ENCODE assay signal across 8 mouse cellular contexts in the genomic region with DNA sequence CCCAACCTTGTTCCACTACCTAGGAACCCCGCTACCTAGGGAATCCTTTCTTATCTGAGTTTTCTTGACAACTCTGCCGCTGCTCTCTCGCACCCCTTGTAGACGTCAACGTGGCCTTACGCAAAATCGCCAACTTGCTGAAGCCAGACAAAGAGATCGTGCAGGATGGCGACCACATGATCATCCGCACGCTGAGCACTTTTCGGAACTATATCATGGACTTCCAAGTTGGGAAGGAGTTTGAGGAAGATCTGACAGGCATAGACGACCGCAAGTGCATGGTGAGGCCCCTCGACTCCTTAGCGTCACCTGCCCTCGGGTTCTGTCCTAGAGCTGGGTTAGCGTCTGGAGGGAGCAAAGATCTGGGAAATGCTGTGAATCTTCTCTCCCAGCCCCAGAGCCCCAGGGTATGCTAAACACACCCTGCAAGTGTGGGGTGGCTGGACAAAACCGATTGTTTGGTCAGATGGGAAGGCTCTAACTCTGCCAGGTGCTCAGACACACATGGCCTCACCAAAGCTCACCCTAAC. TPM values are rescaled to one million over a fixed set of nuclear protein-coding genes. Genes with fewer than 3 reads are reported as not detected.
DNase-seq lines count a peak whose midpoint lies in the region; ATAC-seq and TF ChIP-seq lines count a peak whose summit lies in the region.
"Had no signal": no experiment of that assay in that cellular context is flagged by ENCODE, and none has a peak within 500 bp of the region (broad histone marks: within the 10 kb centered on the region; RNA-seq: fewer than 3 reads in every experiment).

No protein-coding gene starts in this region.

- peaks cover 51% of the 10 kb centered on the region for H3K4me1 ChIP-seq in lung, embryonic 16.5 days (replicated peaks; ENCODE audit: control insufficient read depth, insufficient read depth, low read length)
- peaks cover 27% of the 10 kb centered on the region for H3K4me1 ChIP-seq in forebrain, embryonic 14.5 days (ENCODE audit: control insufficient read depth, insufficient read depth, low read length)
- peaks cover 0 to 29% of the 10 kb centered on the region in 2 experiments; a peak in 2 of 4 replicates for H3K4me1 ChIP-seq in liver, embryonic 14.5 days (replicated peaks; ENCODE audit: control insufficient read depth in 2 of 2, insufficient read depth in 2 of 2, low read length in 1 of 2)

- peak overlapping the region; percentile 77 for H3K4me2 ChIP-seq in lung, embryonic 16.5 days (ENCODE audit: low read depth, low read length)
- peak overlapping the region; percentile 75 for H3K4me2 ChIP-seq in forebrain, embryonic 14.5 days (ENCODE audit: low read length)
- peak overlapping the region; percentile 47 for H3K4me2 ChIP-seq in liver, embryonic 14.5 days (ENCODE audit: low read depth)

- 2% methylated on average over 19 of the region's 19 CpGs for WGBS in lung, embryonic 16.5 days
- 9% methylated on average over 19 of the region's 19 CpGs for WGBS in forebrain, embryonic 14.5 days
- WGBS in liver, embryonic 14.5 days (ENCODE audit: insufficient replicate concordance), result 15% methylated on average over 19 of the region's 19 CpGs

- TF ChIP-seq CTCF in liver, embryonic 14.5 days (IDR thresholded peaks at IDR 0.05; ENCODE audit: low read depth), result no peak

- H3K27ac ChIP-seq in lung, embryonic 16.5 days (ENCODE audit: low read length), result peak overlapping the region; percentile 59
- H3K27ac ChIP-seq in forebrain, embryonic 14.5 days (ENCODE audit: low read depth, low read length), result 0 out of 2 replicates have a peak overlapping the region, but pooled peaks have one; percentile 9
- H3K27ac ChIP-seq in liver, embryonic 14.5 days, result no peak overlapping the region
- H3K27ac ChIP-seq: macrophage had no signal

- no peak for TF ChIP-seq EP300 in liver, embryonic 14.5 days (IDR thresholded peaks at IDR 0.05; ENCODE audit: low read depth)

- H3K36me3 ChIP-seq in lung, embryonic 16.5 days (ENCODE audit: control insufficient read depth, insufficient read depth, low read length), result no peaks in the 10 kb centered on the region
- no peaks in the 10 kb centered on the region for H3K36me3 ChIP-seq in forebrain, embryonic 14.5 days (ENCODE audit: control insufficient read depth, insufficient read depth, low read length)
- H3K36me3 ChIP-seq in liver, embryonic 14.5 days (replicated peaks; ENCODE audit: control insufficient read depth, insufficient read depth, low read depth), result no peaks in the 10 kb centered on the region

- H3K27me3 ChIP-seq in lung, embryonic 16.5 days (ENCODE audit: control insufficient read depth, insufficient read depth, low read depth, low read length), result no peaks in the 10 kb centered on the region
- no peaks in the 10 kb centered on the region for H3K27me3 ChIP-seq in forebrain, embryonic 14.5 days (replicated peaks; ENCODE audit: control insufficient read depth, insufficient read depth, low read length)
- peaks cover 17% of the 10 kb centered on the region for H3K27me3 ChIP-seq in liver, embryonic 14.5 days (ENCODE audit: control insufficient read depth, insufficient read depth, low read length)

- ATAC-seq in lung, embryonic 16.5 days (ENCODE audit: low read depth), result no peak
- ATAC-seq in forebrain, embryonic 14.5 days, result no peak; the same call in 1 of the 2 replicates
- no peak for ATAC-seq in liver, embryonic 14.5 days (ENCODE audit: insufficient read depth)

- no peaks in the 10 kb centered on the region for H3K9me3 ChIP-seq in lung, embryonic 16.5 days (ENCODE audit: control insufficient read depth, low read length)
- H3K9me3 ChIP-seq in forebrain, embryonic 14.5 days (replicated peaks; ENCODE audit: control insufficient read depth, low read length), result no peaks in the 10 kb centered on the region
- H3K9me3 ChIP-seq in liver, embryonic 14.5 days (ENCODE audit: control insufficient read depth, low read length), result no peaks in the 10 kb centered on the region

- H3K9ac ChIP-seq in lung, embryonic 16.5 days (ENCODE audit: low read length), result peak overlapping the region; percentile 75
- peak overlapping the region; percentile 71 for H3K9ac ChIP-seq in forebrain, embryonic 14.5 days (ENCODE audit: low read length)
- 0 out of 2 replicates have a peak overlapping the region, but pooled peaks have one; percentile 5 for H3K9ac ChIP-seq in liver, embryonic 14.5 days (replicated peaks)

- peak overlapping the region; percentile 70 for H3K4me3 ChIP-seq in lung, embryonic 16.5 days (ENCODE audit: low read length)
- peak overlapping the region; percentile 50 for H3K4me3 ChIP-seq in forebrain, embryonic 14.5 days (ENCODE audit: low read depth, low read length)
- peak overlapping the region; percentile 42 to 65 for H3K4me3 ChIP-seq in liver, embryonic 14.5 days (ENCODE audit: insufficient read depth in 1 of 2, low read depth in 2 of 2, low read length in 2 of 2)

- no peak for DNase-seq in lung, postnatal 14 days
- DNase-seq in forebrain, embryonic 14.5 days (ENCODE audit: low spot score), result peak; percentile 28
- DNase-seq in liver, embryonic 14.5 days (ENCODE audit: low read depth in 3 of 3, low spot score in 3 of 3), result no peak
- DNase-seq in yolk sac, embryonic 10.5 days (ENCODE audit: low spot score), result peak; percentile 19
- DNase-seq in frontal cortex, postnatal 36 days (ENCODE audit: low spot score in 2 of 2), result no peak
- no peak for DNase-seq in layer of hippocampus, postnatal 36 days

RNA-seq across cellular contexts. Expression of gene Rbp1, which starts 2.7 kb away (rescaled TPM):
- 96.5 and 102 TPM in 2 replicates for polyA plus RNA-seq in lung, embryonic 16.5 days (2015; fragmentation: Nextera tagmentation; extraction: Ambion mirVana)
- polyA plus RNA-seq in forebrain, embryonic 14.5 days (2014; fragmentation: Nextera tagmentation; extraction: Ambion mirVana), result 63.2 and 66.1 TPM in 2 replicates
- polyA plus RNA-seq in liver, embryonic 14.5 days (2012; rRNA removed), result 19.1 and 32.0 TPM in 2 replicates
- 34.1 and 35.5 TPM in 2 replicates for polyA plus RNA-seq in liver, embryonic 14.5 days (2014; fragmentation: Nextera tagmentation; extraction: Ambion mirVana)
- total RNA-seq in layer of hippocampus, postnatal 36 days (2021), result 1 to 10 TPM; 3.5 to 5.8 TPM

Comparison
In these comparisons a context has a peak if more than half of its experiments do, and no peak if none do; other contexts are left out.
1. H3K9ac ChIP-seq: peak in every context shown above with its lines; median percentile 75 in lung, embryonic 16.5 days; 71 in forebrain, embryonic 14.5 days; 5 in liver, embryonic 14.5 days.
2. DNase-seq: peak in forebrain, embryonic 14.5 days (single experiment) and yolk sac, embryonic 10.5 days (single experiment); none in lung, postnatal 14 days (single experiment), liver, embryonic 14.5 days (0 of 3), frontal cortex, postnatal 36 days (0 of 2) and layer of hippocampus, postnatal 36 days (0 of 2).
3. Peak in every context shown above with its lines, with median percentiles within 50 percentile points of each other: H3K4me2 ChIP-seq and H3K4me3 ChIP-seq.